Mouse (Mus musculus) G1E (cell line): Measurements from ENCODE around the gene D5Ertd577e. TPM values are rescaled to one million over a fixed set of nuclear protein-coding genes. Genes with fewer than 3 reads are reported as not detected.
"Not testable (repeated sequence)": the region's sequence is repeated elsewhere in the genome, so short reads cannot be mapped to it uniquely, and the experiment has no call there.

Experiments
- ATAC-seq: 2 replicates; pipeline ENCODE4 v1.8.0; 2016; ENCODE audit warnings: mild to moderate bottlenecking; ENCODE audit not compliant: insufficient number of reproducible peaks, poor library complexity, low FRiP score, severe bottlenecking; ENCODE audit errors: extremely low read depth
- DNase-seq: peaks from one replicate; pipeline ENCODE4 v3.0.0; 2012; ENCODE audit warnings: low spot score
- H3K27me3 ChIP-seq: 2 replicates; pipeline ENCODE4 v1.6.1; 2012; ENCODE audit warnings: mild to moderate bottlenecking, low read length, inconsistent platforms; ENCODE audit not compliant: insufficient read depth
- H3K36me3 ChIP-seq: replicated peaks from 2 replicates; pipeline ENCODE3; 2012; ENCODE audit warnings: mild to moderate bottlenecking, inconsistent platforms
- H3K4me1 ChIP-seq: 2 replicates; pipeline ENCODE4 v1.6.1; 2012; ENCODE audit warnings: low read depth, low read length, inconsistent platforms, mixed read lengths; ENCODE audit not compliant: insufficient read depth
- H3K4me3 ChIP-seq: 2 replicates; pipeline ENCODE4 v1.5.1; 2012; ENCODE audit warnings: low read depth, mild to moderate bottlenecking, inconsistent platforms, low read length, moderate library complexity, mixed read lengths
- H3K9me3 ChIP-seq: replicated peaks from 2 replicates; pipeline ENCODE4 v1.6.1; 2012; ENCODE audit warnings: inconsistent platforms
- polyA plus RNA-seq: library from polyadenylated mRNA; stranded (reverse); fragments of >175 nt; gene quantifications from 2 replicates; pipeline ENCODE4 v1.2.3, GENCODE M21; 2012
- total RNA-seq, 2 experiments: library from RNA; stranded (forward) in 1 of 2; stranded (reverse) in 1 of 2; fragments of 200-1000 nt in 1 of 2; fragments of >200 nt in 1 of 2; fragmentation: Nextera tagmentation in 1 of 2; gene quantifications; 2 replicates each; pipeline ENCODE4 v1.2.3; 2014 to 2017

Gene D5Ertd577e
- total RNA-seq (2014; fragmentation: Nextera tagmentation) (not detected in 2 replicates), total RNA-seq (2017) (not detected in 2 replicates), polyA plus RNA-seq (not detected in 2 replicates)

- H3K36me3 ChIP-seq, H3K9me3 ChIP-seq: not testable (repeated sequence)
Observed at GRCm38 (mm10) chr5:95456506-95456905, at the start of gene D5Ertd577e. Gene D5Ertd577e (plus strand): TSS chr5:95456806.

GRCm38 (mm10) chr5:95510458-95510857 lies 53.9 kb downstream of the D5Ertd577e start, which contains the start of gene Gm3286:
Gene Gm3286 (plus strand): TSS chr5:95510758.
- ATAC-seq, H3K36me3 ChIP-seq, H3K4me1 ChIP-seq: not testable (repeated sequence)

More at GRCm38 (mm10) chr5:95456506-95456905, at the start of gene D5Ertd577e:
- not testable (repeated sequence) for DNase-seq, H3K4me1 ChIP-seq, H3K4me3 ChIP-seq, H3K27me3 ChIP-seq, ATAC-seq

More at GRCm38 (mm10) chr5:95510458-95510857, 53.9 kb downstream of the D5Ertd577e start, which contains the start of gene Gm3286:
- not testable (repeated sequence) for DNase-seq, H3K27me3 ChIP-seq, H3K4me3 ChIP-seq, H3K9me3 ChIP-seq

Other genes with a start within 250 kb of the D5Ertd577e start
- not detected in 2 replicates for gene Gm10424, start 184.0 kb upstream of the D5Ertd577e start, total RNA-seq (2014; fragmentation: Nextera tagmentation)
- not detected in 2 replicates for gene Gm10424, start 184.0 kb upstream of the D5Ertd577e start, total RNA-seq (2017)
- gene Gm10424, start 184.0 kb upstream of the D5Ertd577e start, polyA plus RNA-seq, result not detected in 2 replicates
- gene Gm3259, start 150.9 kb upstream of the D5Ertd577e start, total RNA-seq (2014; fragmentation: Nextera tagmentation), result not detected in 2 replicates
- gene Gm3259, start 150.9 kb upstream of the D5Ertd577e start, total RNA-seq (2017), result 0.06 and 0.11 TPM in 2 replicates
- gene Gm3259, start 150.9 kb upstream of the D5Ertd577e start, polyA plus RNA-seq, result not detected in 2 replicates
- gene Gm3286, start 54.0 kb downstream of the D5Ertd577e start, total RNA-seq (2014; fragmentation: Nextera tagmentation), result not detected in 2 replicates
- gene Gm3286, start 54.0 kb downstream of the D5Ertd577e start, total RNA-seq (2017), result 0.38 TPM in 1 of 2 replicates, not detected in the other
- gene Gm3286, start 54.0 kb downstream of the D5Ertd577e start, polyA plus RNA-seq, result not detected in 2 replicates
- gene Gm7971, start 138.1 kb downstream of the D5Ertd577e start, total RNA-seq (2014; fragmentation: Nextera tagmentation), result not detected in 2 replicates
- 0.22 TPM in 1 of 2 replicates, not detected in the other for gene Gm7971, start 138.1 kb downstream of the D5Ertd577e start, total RNA-seq (2017)
- not detected in 2 replicates for gene Gm7971, start 138.1 kb downstream of the D5Ertd577e start, polyA plus RNA-seq